Mouse (Mus musculus) mesoderm, embryonic 11.5 days (tissue): ENCODE data around the gene Eif1b.

Experiments
- DNase-seq: peaks from one replicate; pipeline ENCODE4 v3.0.0-alpha.2; 2012; ENCODE audit warnings: low read depth, low spot score

Gene Eif1b

GRCm38 (mm10) chr9:120492010-120492399 is at the start of gene Eif1b:
Eif1b (plus strand) TSS chr9:120492232.
- DNase-seq, result no peak

DNA sequence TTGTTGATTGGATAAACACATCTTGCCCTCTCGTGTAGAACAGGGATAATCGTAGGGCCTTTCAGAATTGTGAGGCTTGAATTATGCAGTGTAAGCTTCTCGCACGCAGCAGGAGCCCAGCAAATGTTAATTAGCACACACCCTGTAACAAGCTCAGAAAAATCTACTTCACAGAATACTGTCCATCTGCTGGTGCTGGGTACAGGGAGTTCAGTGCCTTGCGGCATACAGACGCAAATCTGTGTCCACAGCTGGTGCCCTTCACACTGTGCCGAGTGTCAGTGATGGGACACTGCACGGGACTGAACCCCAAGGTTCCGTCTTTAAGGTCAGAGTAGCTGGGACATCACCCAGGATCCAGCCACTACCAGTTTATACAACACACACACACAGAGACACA is 47.4 kb upstream of the Eif1b start:
- DNase-seq, result no peak

GRCm38 (mm10) chr9:120449696-120450329 is 42.2 kb upstream of the Eif1b start:
- DNase-seq, result no peak

DNA sequence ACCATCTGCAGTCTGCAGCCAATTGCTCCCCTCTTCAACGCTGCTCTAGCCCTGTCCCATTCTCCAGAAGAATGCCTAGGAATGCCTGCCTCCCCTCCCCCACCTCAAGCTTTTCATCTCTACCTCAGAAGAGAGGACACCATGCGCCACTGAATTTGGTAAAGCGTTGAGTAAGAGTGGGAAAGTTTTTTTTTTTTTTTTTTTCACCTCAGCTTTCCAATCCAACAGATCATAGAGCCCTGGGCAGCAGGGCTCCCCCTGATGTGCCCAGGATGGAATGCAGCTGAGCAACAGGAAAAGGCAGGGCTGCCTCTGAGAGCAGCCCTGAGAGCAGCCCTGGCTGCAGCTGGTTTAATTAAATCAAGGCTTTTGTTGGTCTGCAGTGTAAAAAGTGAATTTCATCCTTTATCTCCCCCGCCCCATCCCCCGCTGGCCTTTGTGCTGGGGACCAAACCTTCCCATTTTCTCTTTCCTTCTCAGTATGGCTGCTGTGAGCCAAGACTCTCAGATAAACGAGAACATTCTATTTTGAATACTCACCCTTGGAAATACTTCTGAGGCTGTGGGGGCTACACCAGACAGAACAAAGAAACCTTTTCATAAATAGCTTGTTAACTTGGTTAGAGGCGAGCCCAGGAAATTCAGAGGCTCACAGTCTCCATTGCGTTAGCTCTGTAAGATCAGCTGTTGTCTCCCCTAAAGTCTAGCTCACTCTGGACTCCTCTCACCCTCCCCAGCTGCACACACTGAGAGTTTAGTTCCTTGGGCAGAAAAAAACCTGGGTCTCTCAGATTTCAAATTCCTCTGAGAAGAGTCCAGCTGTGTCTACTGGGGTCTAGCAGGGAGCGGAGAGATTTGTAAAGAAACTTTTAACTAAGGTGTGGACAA is 36.0 kb upstream of the Eif1b start:
- DNase-seq, result peak; percentile 61

- DNase-seq, result no peak
Measured at GRCm38 (mm10) chr9:120470431-120470830, 21.6 kb upstream of the Eif1b start.

- DNase-seq, result no peak
Measured at GRCm38 (mm10) chr9:120481644-120482043, 10.4 kb upstream of the Eif1b start.

DNA sequence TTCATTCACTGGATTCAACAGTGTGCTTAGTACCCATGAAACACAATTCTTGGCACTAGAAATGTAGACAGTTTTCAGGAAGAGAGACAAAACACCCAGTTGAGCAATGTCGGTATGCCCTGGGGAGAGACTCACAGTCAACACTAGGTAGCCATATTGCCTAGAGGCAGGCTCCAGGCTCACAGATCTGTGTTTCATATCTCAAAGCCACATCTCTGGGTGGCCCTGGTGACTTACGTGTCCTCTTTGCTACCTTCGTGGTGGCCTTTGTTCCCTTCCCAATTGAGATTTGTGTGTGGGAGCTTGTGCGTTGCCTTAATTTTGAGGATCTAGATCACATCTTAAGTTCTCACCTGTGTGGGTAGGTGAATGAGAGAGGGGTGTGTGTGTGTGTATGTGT is 9.7 kb upstream of the Eif1b start:
- DNase-seq, result no peak

GRCm38 (mm10) chr9:120483101-120483500 is 8.9 kb upstream of the Eif1b start:
- no peak for DNase-seq

GRCm38 (mm10) chr9:120487076-120487475 is 5.0 kb upstream of the Eif1b start:
- no peak for DNase-seq

- no peak for DNase-seq
Measured at GRCm38 (mm10) chr9:120491509-120491908, 523 bp upstream of the Eif1b start.

GRCm38 (mm10) chr9:120492400-120493351 is 644 bp downstream of the Eif1b start:
- DNase-seq, result peak; percentile 71

DNA sequence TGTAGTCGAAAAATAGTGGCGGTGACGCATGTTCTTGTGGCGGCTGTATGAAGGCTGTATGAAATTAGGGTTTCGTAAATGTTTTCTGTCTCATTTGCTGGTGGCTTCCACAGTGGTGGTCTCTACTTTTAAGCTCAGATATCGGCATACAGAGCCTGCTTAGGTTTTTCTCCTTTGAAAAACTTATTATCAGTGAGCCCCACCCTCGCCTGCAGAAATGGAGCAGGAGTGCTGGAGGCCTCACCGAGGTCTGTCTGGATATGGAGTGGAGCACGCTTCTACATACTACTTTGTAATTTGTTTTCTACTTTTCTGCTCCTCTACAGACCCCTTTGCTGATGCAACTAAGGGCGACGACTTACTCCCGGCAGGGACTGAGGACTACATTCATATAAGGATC is 1.7 kb downstream of the Eif1b start:
- no peak for DNase-seq

DNA sequence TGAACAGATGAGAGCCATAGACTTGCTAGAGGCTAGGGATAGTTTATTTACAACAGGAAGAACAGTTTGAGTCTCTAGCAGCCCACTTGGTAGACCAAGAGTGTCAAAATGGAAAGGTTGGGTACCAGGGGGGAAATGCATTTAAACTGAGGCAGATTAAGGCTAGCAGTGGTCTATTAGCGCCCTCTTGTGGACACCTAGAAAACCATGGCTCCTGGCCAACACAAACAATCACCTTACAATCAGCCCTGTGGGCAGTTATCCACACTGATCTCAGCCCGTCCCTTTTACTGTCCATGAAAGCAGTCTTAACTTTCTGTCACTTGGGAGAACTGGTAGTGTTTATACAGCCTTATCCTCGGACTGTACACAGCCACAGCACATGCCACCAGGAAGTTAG is 4.7 kb downstream of the Eif1b start:
- DNase-seq, result peak; percentile 83

GRCm38 (mm10) chr9:120497983-120498382 is 6.0 kb downstream of the Eif1b start:
- no peak for DNase-seq

DNA sequence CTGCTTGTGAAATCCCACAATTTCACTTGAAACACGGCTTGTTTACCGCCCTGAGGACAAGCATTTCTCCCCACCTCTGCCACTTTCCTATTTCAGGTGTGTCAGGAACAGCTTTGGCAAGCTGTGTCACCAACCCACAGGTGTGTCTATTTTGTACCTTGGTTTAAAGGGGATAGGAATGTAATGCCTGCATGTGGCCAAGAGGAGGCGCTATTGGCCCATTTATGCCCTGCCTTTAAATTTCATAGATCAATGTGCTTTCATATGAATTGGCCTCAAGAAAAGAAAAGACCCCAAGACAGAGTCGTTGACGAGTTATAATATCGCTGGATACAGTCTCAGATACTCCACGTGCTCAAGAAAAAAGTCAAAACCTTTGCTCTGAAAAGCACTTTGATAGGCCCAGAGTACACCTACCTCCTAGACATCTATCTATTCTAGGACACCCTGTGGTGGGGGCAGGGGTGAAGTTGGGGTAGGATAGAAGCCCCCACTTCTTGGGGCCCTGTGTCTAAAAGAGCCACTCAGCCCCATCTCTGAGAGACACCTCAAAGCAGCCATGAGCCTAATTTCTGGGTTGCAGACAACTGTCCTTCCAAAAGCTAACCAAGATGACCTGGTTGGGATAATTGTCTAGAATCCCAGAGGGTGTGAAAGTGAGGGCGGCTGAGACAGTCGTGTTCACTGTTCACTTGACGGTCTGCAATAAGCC is 9.3 kb downstream of the Eif1b start:
- peak; percentile 34 for DNase-seq

DNA sequence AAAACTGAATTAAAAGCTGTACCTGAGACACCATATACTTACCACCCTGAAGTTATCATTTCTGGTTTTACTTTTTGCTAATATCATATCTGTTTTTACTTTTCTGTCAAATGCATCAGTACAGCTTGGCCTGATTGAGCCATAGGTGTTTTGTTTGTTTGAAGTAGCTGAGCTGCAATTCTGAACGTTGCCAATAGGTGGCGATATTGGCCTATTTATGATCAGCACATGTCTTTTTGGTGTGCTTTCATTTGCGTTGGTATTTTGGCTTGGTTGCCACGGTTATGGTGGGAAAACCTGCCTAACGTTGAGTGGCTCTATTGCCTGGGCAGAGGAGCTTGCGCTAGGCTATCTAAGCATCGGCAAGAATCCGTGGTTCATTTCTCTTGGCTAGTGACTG is 10.0 kb downstream of the Eif1b start:
- DNase-seq, result peak; percentile 92

- no peak for DNase-seq
Measured at GRCm38 (mm10) chr9:120504423-120504822, 12.4 kb downstream of the Eif1b start.

- DNase-seq, result no peak
Measured at GRCm38 (mm10) chr9:120511781-120512180, 19.7 kb downstream of the Eif1b start.

GRCm38 (mm10) chr9:120516720-120517119 is 24.7 kb downstream of the Eif1b start:
- no peak for DNase-seq

GRCm38 (mm10) chr9:120518946-120519345 is 26.9 kb downstream of the Eif1b start:
- DNase-seq, result no peak

- no peak for DNase-seq
Measured at GRCm38 (mm10) chr9:120519469-120520125, 27.6 kb downstream of the Eif1b start.
